Comparison of ENCODE assay signal across 15 mouse cellular contexts in genomic region chr5:97669726-97670125, GRCm38 (mm10).
"Had no signal": no experiment of that assay in that cellular context is flagged by ENCODE, and none has a peak within 500 bp of the region (broad histone marks: within the 10 kb centered on the region; RNA-seq: fewer than 3 reads in every experiment).

No protein-coding gene starts in this region.

- H3K4me2 ChIP-seq: limb, embryonic 13.5 days; neural tube, embryonic 12.5 days had no signal

- H3K27ac ChIP-seq: kidney, postnatal 0 days; limb, embryonic 13.5 days; liver, embryonic 14.5 days; neural tube, embryonic 12.5 days had no signal

- H3K4me1 ChIP-seq: limb, embryonic 13.5 days; neural tube, embryonic 12.5 days had no signal

- H3K27me3 ChIP-seq: limb, embryonic 13.5 days; neural tube, embryonic 12.5 days had no signal

- ATAC-seq: midbrain, embryonic 16.5 days had no signal

- H3K9me3 ChIP-seq: limb, embryonic 13.5 days; neural tube, embryonic 12.5 days had no signal

- H3K36me3 ChIP-seq: limb, embryonic 13.5 days; neural tube, embryonic 12.5 days had no signal

- H3K9ac ChIP-seq: limb, embryonic 13.5 days; liver, embryonic 14.5 days; neural tube, embryonic 12.5 days had no signal

- H3K4me3 ChIP-seq: limb, embryonic 13.5 days; neural tube, embryonic 12.5 days had no signal

- DNase-seq: kidney, adult 9 months; kidney, postnatal 36 days; layer of hippocampus, adult 9-11 months; layer of hippocampus, postnatal 36 days; lung, adult 18-20 months; retina, postnatal 1 day; right cerebral cortex, postnatal 4 days; spleen, adult 18-20 months; thymus, adult 18-20 months; thymus, postnatal 14 days had no signal
